Mouse (Mus musculus): Measurements from ENCODE around the gene Prep.

DNA sequence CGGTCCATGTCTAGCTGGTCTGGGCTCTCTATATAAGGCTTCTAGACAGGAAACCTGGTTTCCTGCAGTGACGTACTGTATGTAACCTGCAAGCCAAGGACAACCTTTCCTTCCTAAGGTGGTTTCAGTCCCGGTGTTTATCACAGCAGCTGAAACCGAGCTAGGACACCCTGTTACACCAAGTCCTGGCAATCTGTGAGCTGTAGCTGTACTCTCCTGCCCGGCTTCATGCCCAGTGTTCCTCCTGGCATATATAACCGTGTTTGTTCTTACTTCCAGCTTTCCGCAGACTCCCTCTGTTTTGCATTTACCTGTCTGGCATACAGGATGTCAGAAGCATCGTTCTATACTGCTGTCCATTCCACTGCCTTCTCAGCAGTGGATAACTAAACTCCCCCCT, 51.4 kb downstream of the Prep start:
- TF ChIP-seq CTCF (IDR thresholded peaks at IDR 0.05) = no peak
- no peak for TF ChIP-seq POLR2A (IDR thresholded peaks at IDR 0.05; ENCODE audit: insufficient read depth, low read depth, low read length)
- TF ChIP-seq EP300 (IDR thresholded peaks at IDR 0.05; ENCODE audit: insufficient read depth, low read depth, low read length) = no peak

Measured in heart, adult 2 months (tissue).